Mouse (Mus musculus): ENCODE measurements around the gene Ifna7.
"Not testable (repeated sequence)": the region's sequence is repeated elsewhere in the genome, so short reads cannot be mapped to it uniquely, and the experiment has no call there.

DNA sequence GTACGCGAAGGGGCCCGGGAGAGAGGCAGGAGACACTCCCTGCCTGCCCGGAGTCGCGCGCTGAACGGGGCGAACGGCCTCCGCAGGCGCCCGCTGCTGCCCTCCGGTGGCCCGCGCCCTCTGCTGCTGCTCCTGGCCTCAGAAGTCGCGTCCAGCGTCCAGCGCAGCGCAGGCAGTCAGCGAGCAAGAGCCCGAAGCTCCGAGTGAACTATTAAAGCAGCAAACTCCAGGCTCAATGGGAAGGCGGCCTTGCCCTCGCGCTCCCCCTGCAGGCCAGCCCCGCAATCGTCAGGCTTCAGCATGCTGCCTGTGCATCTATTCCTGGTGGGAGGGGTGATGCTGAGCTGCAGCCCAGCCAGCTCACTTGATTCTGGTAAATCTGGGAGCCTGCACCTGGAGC is 13.1 kb upstream of the Ifna7 start, which contains the start of gene Gm13287:
- TF ChIP-seq ZC3H11A (IDR thresholded peaks at IDR 0.05; ENCODE audit: borderline replicate concordance, low read depth, low read length); MAFK (IDR thresholded peaks at IDR 0.05; ENCODE audit: insufficient read depth, low read depth, low read length); HCFC1 (IDR thresholded peaks at IDR 0.05; ENCODE audit: borderline replicate concordance, insufficient read depth, low read length); CHD2 (IDR thresholded peaks at IDR 0.05; ENCODE audit: low read depth, low read length); ZNF384 (IDR thresholded peaks at IDR 0.05; ENCODE audit: low read depth, low read length): not testable (repeated sequence)
